Mouse (Mus musculus): ENCODE results near the gene Rock2.

GRCm38 (mm10) chr12:16999739-17000497, 105.2 kb downstream of the Rock2 start, which contains the start of gene Pqlc3:
- TF ChIP-seq POLR2A (IDR thresholded peaks at IDR 0.05; ENCODE audit: insufficient read depth, low read length) (no peak), CTCF (IDR thresholded peaks at IDR 0.05; ENCODE audit: low read depth, low read length) (no peak), EP300 (IDR thresholded peaks at IDR 0.05; ENCODE audit: insufficient read depth, low read depth, low read length) (peak; percentile 44; the same call in 1 of the 2 replicates)

Measured in ES-Bruce4 (cell line).